Mouse (Mus musculus) midbrain, postnatal 0 days (tissue): ENCODE results near the gene Otx2. TPM values are rescaled to one million over a fixed set of nuclear protein-coding genes. Genes with fewer than 3 reads are reported as not detected.

Source experiments
- ATAC-seq: fragments of 200-750 bp; cut with Nextera tagmentation; 2 replicates; pipeline ENCODE4 v1.8.0; 2017; ENCODE audit warnings: moderate number of reproducible peaks, mild to moderate bottlenecking, moderate TSS enrichment, moderate library complexity; ENCODE audit not compliant: low FRiP score
- DNase-seq: peaks from one replicate; pipeline ENCODE4 v3.0.0-alpha.2; 2015; ENCODE audit warnings: low spot score
- H3K27ac ChIP-seq: fragments of 300-500 bp; sonication (generic); 2 replicates; pipeline ENCODE4 v1.5.1; 2014; ENCODE audit warnings: low read depth, mild to moderate bottlenecking, low read length, mixed read lengths
- H3K27me3 ChIP-seq: fragments of 300-500 bp; sonication (generic); 2 replicates; pipeline ENCODE4 v1.6.1; 2014; ENCODE audit warnings: low read length, control low read depth, mixed read lengths; ENCODE audit not compliant: insufficient read depth
- H3K36me3 ChIP-seq: fragments of 300-500 bp; sonication (generic); 2 replicates; pipeline ENCODE4 v1.6.1; 2014; ENCODE audit warnings: low read length, control low read depth, mixed read lengths; ENCODE audit not compliant: insufficient read depth
- H3K4me1 ChIP-seq: fragments of 300-500 bp; sonication (generic); 2 replicates; pipeline ENCODE4 v1.6.1; 2014; ENCODE audit warnings: mild to moderate bottlenecking, control low read depth, antibody characterized with exemption, low read length, mixed read lengths; ENCODE audit not compliant: insufficient read depth
- H3K4me2 ChIP-seq: fragments of 300-500 bp; sonication (generic); 2 replicates; pipeline ENCODE4 v1.6.1; 2014; ENCODE audit warnings: low read depth, mild to moderate bottlenecking, low read length, mixed read lengths; ENCODE audit not compliant: poor library complexity, severe bottlenecking
- H3K4me3 ChIP-seq: fragments of 300-500 bp; sonication (generic); 2 replicates; pipeline ENCODE4 v1.5.1; 2014; ENCODE audit warnings: low read depth, mild to moderate bottlenecking, low read length, moderate library complexity
- H3K9ac ChIP-seq: fragments of 300-500 bp; sonication (generic); replicated peaks from 2 replicates; pipeline ENCODE4 v1.6.1; 2014; ENCODE audit warnings: mild to moderate bottlenecking, low read length, moderate library complexity, mixed read lengths; ENCODE audit not compliant: poor library complexity, severe bottlenecking
- H3K9me3 ChIP-seq: fragments of 300-500 bp; sonication (generic); 2 replicates; pipeline ENCODE4 v1.6.1; 2016; ENCODE audit warnings: low read length, control low read depth
- CTCF ChIP-seq: IDR thresholded peaks from 2 replicates; pipeline ENCODE4 v1.5.1; 2016; ENCODE audit warnings: antibody characterized with exemption, mild to moderate bottlenecking
- WGBS: fragments of 180-500 bp; shearing (Covaris S2); extraction: QIAGEN DNeasy Blood & Tissue Kit; methylation state at CpG from one replicate; pipeline ENCODE4 v1.1.7; 2014; 5-methylcytosine and 5-hydroxymethylcytosine counted together
- polyA plus RNA-seq: library from polyadenylated mRNA; unstranded; fragments of >200 nt; fragmentation: Nextera tagmentation; extraction: Ambion mirVana; gene quantifications from 2 replicates; pipeline ENCODE4 v1.2.1, GENCODE M21; 2015
- total RNA-seq: library from RNA; depleted of rRNA; stranded (reverse); fragments of >200 nt; gene quantifications from 2 replicates; pipeline ENCODE4 v1.2.3, GENCODE M21; 2014

Otx2 gene
- total and polyA plus RNA-seq, 2 experiments from 2014 or later, result 62.0 to 93.2 TPM

- Histone ChIP-seq H3K9ac (no peak overlapping the region), H3K36me3 (no peaks in the 10 kb centered on the region), H3K27me3 (0 out of 2 replicates have a peak, but pooled peaks cover 3% of the 10 kb centered on the region), H3K9me3 (no peaks in the 10 kb centered on the region), H3K4me2 (no peak overlapping the region), H3K4me3 (no peak overlapping the region), H3K4me1 (no peaks in the 10 kb centered on the region), H3K27ac (no peak overlapping the region)
- 84% methylated on average over 5 of the region's 5 CpGs for WGBS
- ATAC-seq (no peak), DNase-seq (no peak)
- TF ChIP-seq CTCF, result no peak
Measured at GRCm38 (mm10) chr14:48679590-48679989, 6.0 kb upstream of the Otx2 start.

GRCm38 (mm10) chr14:48678674-48679073 lies 5.1 kb upstream of the Otx2 start:
- no peak overlapping the region for H3K9ac ChIP-seq
- no peaks in the 10 kb centered on the region for H3K36me3 ChIP-seq
- no peak overlapping the region for H3K4me3 ChIP-seq
- ATAC-seq (no peak), DNase-seq (no peak)
- 70% methylated on average over 3 of the region's 3 CpGs for WGBS
- TF ChIP-seq CTCF, result no peak
- H3K9me3 ChIP-seq, result no peaks in the 10 kb centered on the region
- 0 out of 2 replicates have a peak, but pooled peaks cover 2% of the 10 kb centered on the region for H3K4me1 ChIP-seq
- H3K4me2 ChIP-seq, result no peak overlapping the region
- no peak overlapping the region for H3K27ac ChIP-seq
- 0 out of 2 replicates have a peak, but pooled peaks cover 5% of the 10 kb centered on the region for H3K27me3 ChIP-seq

- peak overlapping the region; percentile 43 for H3K4me3 ChIP-seq
- DNase-seq, result no peak
- TF ChIP-seq CTCF, result no peak
- no peaks in the 10 kb centered on the region for H3K36me3 ChIP-seq
- peak overlapping the region; percentile 71 for H3K27ac ChIP-seq
- H3K27me3 ChIP-seq, result peaks cover 10% of the 10 kb centered on the region; the same call in 1 of the 2 replicates
- no peaks in the 10 kb centered on the region for H3K9me3 ChIP-seq
- peak overlapping the region; percentile 73 for H3K4me2 ChIP-seq
- 0 out of 2 replicates have a peak, but pooled peaks cover 2% of the 10 kb centered on the region for H3K4me1 ChIP-seq
- 4% methylated on average over 36 of the region's 36 CpGs for WGBS
- H3K9ac ChIP-seq, result peak overlapping the region; percentile 69
- ATAC-seq, result peak; percentile 32
Measured at GRCm38 (mm10) chr14:48674036-48674831, 615 bp upstream of the Otx2 start.

GRCm38 (mm10) chr14:48672611-48673176 lies 925 bp downstream of the Otx2 start:
- H3K27me3 ChIP-seq, result peaks cover 10% of the 10 kb centered on the region; the same call in 1 of the 2 replicates
- 17% methylated on average over 10 of the region's 10 CpGs for WGBS
- H3K4me2 ChIP-seq, result peak overlapping the region; percentile 73
- DNase-seq, result no peak
- H3K27ac ChIP-seq, result peak overlapping the region; percentile 71; the same call in 1 of the 2 replicates
- ATAC-seq, result no peak
- H3K9me3 ChIP-seq, result no peaks in the 10 kb centered on the region
- peak overlapping the region; percentile 5; the same call in 1 of the 2 replicates for H3K9ac ChIP-seq
- no peaks in the 10 kb centered on the region for H3K36me3 ChIP-seq
- 0 out of 2 replicates have a peak, but pooled peaks cover 2% of the 10 kb centered on the region for H3K4me1 ChIP-seq
- peak overlapping the region; percentile 43 for H3K4me3 ChIP-seq
- TF ChIP-seq CTCF, result no peak

GRCm38 (mm10) chr14:48671480-48672240 lies 2.0 kb downstream of the Otx2 start:
- no peak for TF ChIP-seq CTCF
- DNase-seq, result no peak
- H3K9me3 ChIP-seq, result no peaks in the 10 kb centered on the region
- peak overlapping the region; percentile 19; the same call in 1 of the 2 replicates for H3K9ac ChIP-seq
- no peak for ATAC-seq
- H3K27me3 ChIP-seq, result peaks cover 10% of the 10 kb centered on the region; the same call in 1 of the 2 replicates
- no peaks in the 10 kb centered on the region for H3K36me3 ChIP-seq
- peak overlapping the region; percentile 82 for H3K27ac ChIP-seq
- peak overlapping the region; percentile 43 for H3K4me3 ChIP-seq
- 24% methylated on average over 9 of the region's 9 CpGs for WGBS
- H3K4me1 ChIP-seq, result 0 out of 2 replicates have a peak, but pooled peaks cover 2% of the 10 kb centered on the region
- peak overlapping the region; percentile 73 for H3K4me2 ChIP-seq
